Mouse (Mus musculus) thymus, adult 2 months (tissue): ENCODE data around the gene Fbln5.

Experiments
- CTCF ChIP-seq: fragments of 200-500 bp; IDR thresholded peaks from 2 replicates; pipeline ENCODE4 v1.5.1; 2012; ENCODE audit warnings: mild to moderate bottlenecking, control low read depth, low read length, moderate library complexity, borderline replicate concordance; ENCODE audit not compliant: control insufficient read depth, poor library complexity, insufficient read depth; ENCODE audit errors: extremely low read depth
- POLR2A ChIP-seq: fragments of 200-500 bp; IDR thresholded peaks from 2 replicates; pipeline ENCODE4 v1.6.1; 2012; ENCODE audit warnings: mild to moderate bottlenecking, low read length, control low read depth, moderate library complexity; ENCODE audit not compliant: control insufficient read depth, poor library complexity, insufficient read depth; ENCODE audit errors: extremely low read depth

DNA sequence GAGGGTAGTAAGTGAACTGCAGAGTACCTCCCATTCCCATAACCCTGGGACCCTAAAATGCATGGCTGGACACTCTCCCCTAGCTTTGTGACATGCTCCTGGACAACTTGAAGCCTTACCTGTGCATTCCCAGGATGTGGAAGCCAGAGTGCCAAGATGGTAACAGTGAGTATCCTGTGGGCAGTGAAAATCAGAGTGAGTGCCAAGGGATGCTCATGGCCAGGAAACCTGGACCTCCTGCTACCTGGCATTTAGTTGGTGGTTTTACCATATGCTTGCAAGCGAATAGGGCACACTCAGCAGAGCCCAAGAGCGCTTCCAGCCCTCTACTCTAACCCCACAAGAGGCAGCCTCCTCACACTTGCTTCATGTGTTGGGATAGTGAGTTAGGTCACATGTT is 4.4 kb downstream of the Fbln5 start:
- TF ChIP-seq CTCF (no peak), POLR2A (no peak)
